Mouse (Mus musculus) embryonic facial prominence, embryonic 11.5 days (tissue): ENCODE data around the gene Cbx1. TPM values are rescaled to one million over a fixed set of nuclear protein-coding genes. Genes with fewer than 3 reads are reported as not detected.

Source experiments
- ATAC-seq: fragments of 200-750 bp; cut with Nextera tagmentation; replicated peaks from 2 replicates; pipeline ENCODE4 v1.8.0; 2017; ENCODE audit warnings: low read depth; ENCODE audit not compliant: insufficient number of reproducible peaks, low FRiP score, low TSS enrichment
- DNase-seq: peaks from one replicate; pipeline ENCODE4 v3.0.0-alpha.2; 2015; ENCODE audit warnings: low spot score
- H3K27ac ChIP-seq: fragments of 300-500 bp; sonication (generic); replicated peaks from 2 replicates; pipeline ENCODE4 v1.5.1; 2014; ENCODE audit warnings: mild to moderate bottlenecking, low read depth, low read length, control low read depth
- H3K27me3 ChIP-seq: fragments of 300-500 bp; sonication (generic); 2 replicates; pipeline ENCODE4 v1.6.1; 2014; ENCODE audit warnings: mild to moderate bottlenecking, low read length, moderate library complexity, mixed read lengths; ENCODE audit not compliant: control insufficient read depth, insufficient read depth
- H3K36me3 ChIP-seq: fragments of 300-500 bp; sonication (generic); replicated peaks from 2 replicates; pipeline ENCODE4 v1.6.1; 2014; ENCODE audit warnings: low read depth, mild to moderate bottlenecking, low read length, moderate library complexity, mixed read lengths; ENCODE audit not compliant: control insufficient read depth, insufficient read depth
- H3K4me1 ChIP-seq: fragments of 300-500 bp; sonication (generic); 2 replicates; pipeline ENCODE4 v1.6.1; 2014; ENCODE audit warnings: low read length, mixed read lengths; ENCODE audit not compliant: control insufficient read depth, insufficient read depth
- H3K4me2 ChIP-seq: fragments of 300-500 bp; sonication (generic); 2 replicates; pipeline ENCODE4 v1.6.1; 2014; ENCODE audit warnings: low read depth, mild to moderate bottlenecking, control low read depth, low read length, moderate library complexity
- H3K4me3 ChIP-seq: fragments of 300-500 bp; sonication (generic); 2 replicates; pipeline ENCODE4 v1.5.1; 2014; ENCODE audit warnings: low read depth, low read length, control low read depth
- H3K9ac ChIP-seq: fragments of 300-500 bp; sonication (generic); replicated peaks from 2 replicates; pipeline ENCODE4 v1.6.1; 2014; ENCODE audit warnings: mild to moderate bottlenecking, control low read depth, low read length
- H3K9me3 ChIP-seq: fragments of 300-500 bp; sonication (generic); replicated peaks from 2 replicates; pipeline ENCODE4 v1.6.1; 2016; ENCODE audit warnings: mild to moderate bottlenecking, low read length, inconsistent platforms, mixed read lengths; ENCODE audit not compliant: control insufficient read depth
- WGBS: fragments of 180-500 bp; shearing (Covaris S2); extraction: QIAGEN DNeasy Blood & Tissue Kit; methylation state at CpG from one replicate; pipeline ENCODE4 v1.1.7; 2014; 5-methylcytosine and 5-hydroxymethylcytosine counted together
- polyA plus RNA-seq: library from polyadenylated mRNA; unstranded; fragments of >200 nt; fragmentation: Nextera tagmentation; extraction: Ambion mirVana; gene quantifications from 2 replicates; pipeline ENCODE4 v1.2.1, GENCODE M21; 2014

The Cbx1 gene
- polyA plus RNA-seq, 1 experiment from 2014 or later: 179 TPM

DNA sequence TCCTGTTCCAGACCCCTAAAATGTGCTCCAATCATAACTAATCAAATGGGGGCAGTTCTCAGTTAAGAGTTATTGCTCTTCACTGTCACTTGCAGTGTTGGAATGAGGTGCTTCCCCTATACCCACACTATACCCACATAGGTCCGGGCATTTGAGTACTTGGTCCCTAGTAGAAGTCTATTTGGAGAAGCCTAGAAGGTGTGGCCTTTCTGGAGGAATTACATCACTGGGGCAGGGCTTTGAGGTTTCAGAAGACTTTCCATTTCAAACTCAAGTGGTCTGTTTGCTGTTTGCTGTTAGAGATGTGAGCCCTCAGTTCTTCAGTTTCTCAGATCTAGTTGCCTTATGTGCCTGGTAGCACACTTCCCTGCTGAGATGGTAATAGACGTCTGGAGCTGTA is 44.0 kb downstream of the Cbx1 start:
- H3K4me3 ChIP-seq: no peak overlapping the region
- no peaks in the 10 kb centered on the region; the same call in 1 of the 2 replicates for H3K4me1 ChIP-seq
- no peaks in the 10 kb centered on the region for H3K27me3 ChIP-seq
- no peaks in the 10 kb centered on the region for H3K36me3 ChIP-seq
- 64% methylated on average over 2 of the region's 2 CpGs for WGBS
- H3K4me2 ChIP-seq: no peak overlapping the region
- ATAC-seq (no peak), DNase-seq (no peak)
- H3K9ac ChIP-seq: no peak overlapping the region
- H3K9me3 ChIP-seq: no peaks in the 10 kb centered on the region
- no peak overlapping the region for H3K27ac ChIP-seq

DNA sequence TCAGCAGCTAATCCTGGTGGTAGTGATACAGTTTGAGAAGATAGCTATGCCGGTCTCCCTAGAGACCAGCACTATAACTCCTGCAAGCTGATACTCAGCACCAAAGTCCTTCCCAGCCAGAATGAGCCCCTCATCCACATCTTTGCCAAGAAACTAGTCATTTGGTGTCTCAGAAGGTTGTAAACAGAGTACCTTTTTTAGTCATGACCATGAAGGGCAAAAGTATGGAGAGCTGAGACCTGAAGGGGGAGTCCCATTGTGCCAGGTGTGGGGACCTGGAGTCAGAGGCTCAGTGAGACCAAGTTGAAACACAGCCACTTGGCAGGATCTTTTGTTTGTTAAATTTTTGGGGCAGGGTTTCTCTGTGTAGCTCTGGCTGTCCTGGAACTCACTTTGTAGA is 45.2 kb downstream of the Cbx1 start:
- ATAC-seq (no peak), DNase-seq (no peak)
- Histone ChIP-seq H3K27ac (no peak overlapping the region), H3K27me3 (no peaks in the 10 kb centered on the region), H3K4me3 (no peak overlapping the region), H3K4me2 (no peak overlapping the region), H3K9ac (no peak overlapping the region), H3K4me1 (no peaks in the 10 kb centered on the region), H3K9me3 (no peaks in the 10 kb centered on the region), H3K36me3 (no peaks in the 10 kb centered on the region)
- 100% methylated on average over 1 of the region's 1 CpGs for WGBS

DNA sequence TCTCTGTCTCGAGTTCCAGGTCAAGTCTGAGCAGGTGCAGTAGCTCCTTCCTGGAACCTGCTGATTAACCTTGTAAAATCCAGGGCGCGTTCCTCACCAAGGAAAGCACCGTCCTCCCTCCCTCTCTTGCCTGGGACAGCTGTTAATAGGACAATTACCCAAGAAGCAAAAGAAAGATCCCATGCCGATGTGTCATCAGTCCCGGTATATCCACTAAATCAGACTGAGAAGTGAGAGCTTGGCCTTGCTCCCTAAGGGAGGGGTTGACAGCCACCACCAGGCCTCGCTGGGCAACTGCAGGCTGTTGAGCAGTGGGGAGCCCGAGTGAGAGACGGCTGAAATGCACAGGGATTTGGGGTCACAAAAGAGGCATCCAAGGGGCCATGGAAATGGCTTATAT is 48.4 kb downstream of the Cbx1 start:
- no peak overlapping the region for H3K4me3 ChIP-seq
- no peaks in the 10 kb centered on the region for H3K27me3 ChIP-seq
- no peak for DNase-seq
- no peaks in the 10 kb centered on the region for H3K9me3 ChIP-seq
- H3K36me3 ChIP-seq: no peaks in the 10 kb centered on the region
- ATAC-seq: no peak
- no peak overlapping the region for H3K27ac ChIP-seq
- WGBS: 30% methylated on average over 9 of the region's 9 CpGs
- no peak overlapping the region for H3K4me2 ChIP-seq
- no peak overlapping the region for H3K9ac ChIP-seq
- no peaks in the 10 kb centered on the region for H3K4me1 ChIP-seq

DNA sequence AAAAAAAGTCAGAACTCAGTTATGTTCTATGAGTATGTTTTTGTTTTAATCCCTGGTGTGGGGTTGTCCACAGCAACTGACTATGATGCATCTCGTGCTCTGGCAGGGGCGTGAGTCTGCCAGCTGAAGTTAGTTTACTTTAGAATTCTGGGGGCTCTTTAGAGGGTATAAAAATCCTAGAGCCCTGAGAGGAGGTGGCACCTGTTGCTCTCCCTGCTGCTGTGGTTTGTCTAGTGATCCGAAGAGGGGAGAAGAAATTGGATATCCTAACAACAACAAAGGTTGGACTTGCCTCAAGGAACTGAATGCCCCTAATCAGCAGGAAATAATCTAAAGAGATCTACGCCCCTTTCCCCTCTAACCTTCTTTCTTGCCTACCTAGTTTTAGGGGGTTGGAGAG is 49.4 kb downstream of the Cbx1 start:
- DNase-seq (no peak), ATAC-seq (no peak)
- H3K9me3 ChIP-seq: no peaks in the 10 kb centered on the region
- no peak overlapping the region for H3K9ac ChIP-seq
- H3K4me1 ChIP-seq: no peaks in the 10 kb centered on the region
- no peak overlapping the region for H3K4me2 ChIP-seq
- no peak overlapping the region for H3K4me3 ChIP-seq
- no peaks in the 10 kb centered on the region for H3K36me3 ChIP-seq
- no peaks in the 10 kb centered on the region for H3K27me3 ChIP-seq
- no peak overlapping the region for H3K27ac ChIP-seq
- 57% methylated on average over 4 of the region's 4 CpGs for WGBS

DNA sequence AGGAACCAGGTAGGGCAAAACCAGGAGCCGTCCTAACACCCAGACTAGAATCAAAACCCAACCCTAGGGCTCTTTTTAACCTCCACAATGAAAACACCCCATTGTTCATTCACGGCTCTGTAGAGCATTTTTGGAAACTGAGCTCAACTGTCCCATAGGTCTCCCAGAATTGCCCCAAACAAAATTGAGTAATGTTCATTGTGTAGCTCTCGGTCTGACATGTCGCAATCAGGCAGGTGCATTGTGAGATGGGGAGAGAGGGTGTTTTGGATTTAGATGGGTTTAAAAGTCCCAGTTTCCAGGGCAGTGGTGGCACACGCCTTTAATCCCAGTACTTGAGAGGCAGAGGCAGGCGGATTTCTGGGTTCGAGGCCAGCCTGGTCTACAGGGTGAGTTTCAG is 50.5 kb downstream of the Cbx1 start:
- Histone ChIP-seq H3K9ac (no peak overlapping the region), H3K27me3 (no peaks in the 10 kb centered on the region), H3K4me1 (no peaks in the 10 kb centered on the region), H3K36me3 (no peaks in the 10 kb centered on the region), H3K4me2 (no peak overlapping the region), H3K27ac (no peak overlapping the region), H3K4me3 (no peak overlapping the region), H3K9me3 (no peaks in the 10 kb centered on the region)
- WGBS: 74% methylated on average over 7 of the region's 7 CpGs
- ATAC-seq: no peak
- no peak for DNase-seq

DNA sequence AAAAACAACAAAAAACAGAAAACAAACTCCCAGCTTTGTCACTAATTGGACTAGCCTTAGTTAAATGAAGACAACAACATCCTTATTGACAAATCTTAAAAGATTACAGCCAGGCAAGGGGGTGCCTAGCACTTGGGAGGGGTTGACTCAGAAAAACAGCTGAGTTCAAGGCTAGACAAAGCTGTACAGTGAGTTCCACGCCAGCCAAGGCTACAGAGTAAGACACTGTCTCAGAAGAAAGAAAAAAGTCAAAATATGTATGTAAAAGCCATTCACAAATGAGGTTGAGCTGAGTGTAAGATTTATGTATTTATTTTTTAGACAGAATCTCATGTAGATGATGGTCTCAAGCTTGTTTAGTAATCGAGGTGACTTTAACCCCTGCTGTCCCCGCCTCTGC is 51.0 kb downstream of the Cbx1 start:
- DNase-seq: no peak
- Histone ChIP-seq H3K9me3 (no peaks in the 10 kb centered on the region), H3K4me1 (no peaks in the 10 kb centered on the region), H3K27ac (no peak overlapping the region), H3K9ac (no peak overlapping the region), H3K4me3 (no peak overlapping the region), H3K4me2 (no peak overlapping the region), H3K36me3 (no peaks in the 10 kb centered on the region), H3K27me3 (no peaks in the 10 kb centered on the region)
- ATAC-seq: no peak
- 79% methylated on average over 3 of the region's 3 CpGs for WGBS

DNA sequence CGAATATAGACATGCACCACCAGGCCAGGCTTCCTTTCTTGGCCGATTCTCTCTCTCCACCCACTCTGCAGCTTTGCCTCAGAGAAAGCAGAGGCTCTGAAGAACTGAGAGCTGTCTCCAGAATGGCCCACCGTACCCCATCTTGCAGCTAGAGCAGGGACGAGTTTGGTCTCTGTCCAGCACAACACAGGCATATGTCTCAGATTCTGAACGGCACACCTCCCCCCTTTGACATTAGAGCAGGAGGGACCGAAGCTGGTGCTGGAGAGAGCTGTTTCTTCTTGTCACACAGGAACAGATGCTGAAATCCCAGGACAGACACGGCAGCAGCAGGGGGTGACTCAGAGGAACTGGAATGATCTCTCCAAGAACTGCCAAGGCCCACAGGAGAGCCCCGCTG is 51.4 kb downstream of the Cbx1 start:
- DNase-seq (no peak), ATAC-seq (no peak)
- H3K4me1 ChIP-seq: no peaks in the 10 kb centered on the region
- no peaks in the 10 kb centered on the region for H3K27me3 ChIP-seq
- WGBS: 44% methylated on average over 8 of the region's 8 CpGs
- no peak overlapping the region for H3K4me2 ChIP-seq
- H3K27ac ChIP-seq: no peak overlapping the region
- no peak overlapping the region for H3K9ac ChIP-seq
- H3K9me3 ChIP-seq: no peaks in the 10 kb centered on the region
- H3K4me3 ChIP-seq: no peak overlapping the region
- H3K36me3 ChIP-seq: no peaks in the 10 kb centered on the region

DNA sequence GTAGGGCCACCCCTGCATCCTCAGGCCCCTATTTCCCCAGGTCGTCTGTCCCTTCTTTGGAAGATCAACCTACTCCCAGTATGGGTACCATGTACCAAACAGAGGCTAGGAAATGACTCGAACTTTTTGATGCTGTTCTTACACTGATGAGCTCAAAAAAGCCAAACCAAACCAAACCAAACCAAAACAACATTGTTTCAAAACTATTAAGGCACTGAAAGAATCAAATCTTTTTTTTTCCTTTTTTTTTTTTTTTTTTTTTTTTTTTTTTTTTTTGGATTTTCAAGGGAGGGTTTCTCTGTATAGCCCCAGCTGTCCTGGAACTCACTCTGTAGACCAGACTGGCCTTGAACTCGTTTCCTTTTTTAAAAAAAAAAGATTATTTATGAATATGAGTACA is 54.7 kb downstream of the Cbx1 start:
- no peaks in the 10 kb centered on the region for H3K36me3 ChIP-seq
- 61% methylated on average over 3 of the region's 3 CpGs for WGBS
- H3K9ac ChIP-seq: no peak overlapping the region
- ATAC-seq (no peak), DNase-seq (no peak)
- H3K27ac ChIP-seq: no peak overlapping the region
- no peaks in the 10 kb centered on the region for H3K27me3 ChIP-seq
- H3K4me3 ChIP-seq: no peak overlapping the region
- no peaks in the 10 kb centered on the region for H3K9me3 ChIP-seq
- no peak overlapping the region for H3K4me2 ChIP-seq
- H3K4me1 ChIP-seq: no peaks in the 10 kb centered on the region; the same call in 1 of the 2 replicates
